Mouse (Mus musculus) kidney, postnatal 0 days (tissue): ENCODE data around the gene Cyfip2. TPM values are rescaled to one million over a fixed set of nuclear protein-coding genes. Genes with fewer than 3 reads are reported as not detected.

ENCODE experiments used
- ATAC-seq: fragments of 200-750 bp; cut with Nextera tagmentation; replicated peaks from 2 replicates; pipeline ENCODE4 v1.8.0; 2017; ENCODE audit warnings: low read depth, moderate number of reproducible peaks, moderate TSS enrichment, moderate library complexity; ENCODE audit not compliant: low FRiP score
- DNase-seq: peaks from one replicate; pipeline ENCODE4 v3.0.0-alpha.2; 2016; ENCODE audit warnings: low spot score
- H3K27ac ChIP-seq: fragments of 300-500 bp; sonication (generic); 2 replicates; pipeline ENCODE4 v1.5.1; 2014; ENCODE audit warnings: mild to moderate bottlenecking
- H3K27me3 ChIP-seq: fragments of 300-500 bp; sonication (generic); 2 replicates; pipeline ENCODE4 v1.6.1; 2014; ENCODE audit warnings: low read length, mixed read lengths; ENCODE audit not compliant: insufficient read depth
- H3K36me3 ChIP-seq: fragments of 300-500 bp; sonication (generic); 2 replicates; pipeline ENCODE4 v1.6.1; 2014; ENCODE audit warnings: low read length, mixed read lengths; ENCODE audit not compliant: insufficient read depth
- H3K4me1 ChIP-seq: fragments of 300-500 bp; sonication (generic); replicated peaks from 2 replicates; pipeline ENCODE4 v1.6.1; 2014; ENCODE audit warnings: antibody characterized with exemption, low read length, mixed read lengths; ENCODE audit not compliant: insufficient read depth
- H3K4me2 ChIP-seq: fragments of 300-500 bp; sonication (generic); 2 replicates; pipeline ENCODE4 v1.6.1; 2014; ENCODE audit warnings: mild to moderate bottlenecking, low read length, moderate library complexity, mixed read lengths
- H3K4me3 ChIP-seq: fragments of 300-500 bp; sonication (generic); replicated peaks from 2 replicates; pipeline ENCODE4 v1.5.1; 2014; ENCODE audit warnings: low read depth, low read length
- H3K9ac ChIP-seq: fragments of 300-500 bp; sonication (generic); 2 replicates; pipeline ENCODE4 v1.6.1; 2014; ENCODE audit warnings: low read depth, low read length
- H3K9me3 ChIP-seq: fragments of 300-500 bp; sonication (generic); replicated peaks from 2 replicates; pipeline ENCODE4 v1.6.1; 2016; ENCODE audit warnings: low read length, inconsistent platforms, mixed read lengths
- CTCF ChIP-seq: IDR thresholded peaks from 2 replicates; pipeline ENCODE4 v1.5.1; 2016; ENCODE audit warnings: antibody characterized with exemption, low read depth, mild to moderate bottlenecking, moderate library complexity
- WGBS: fragments of 180-500 bp; shearing (Covaris S2); extraction: QIAGEN DNeasy Blood & Tissue Kit; methylation state at CpG from one replicate; pipeline ENCODE4 v1.1.7; 2014; 5-methylcytosine and 5-hydroxymethylcytosine counted together
- microRNA-seq: library from miRNA; unstranded; fragments of <30 nt; microRNA quantifications from one replicate; pipeline ENCODE4, GENCODE M21; 2016
- polyA plus RNA-seq: library from polyadenylated mRNA; unstranded; fragments of >200 nt; fragmentation: Nextera tagmentation; extraction: Ambion mirVana; gene quantifications from 2 replicates; pipeline ENCODE4 v1.2.1, GENCODE M21; 2015

Cyfip2 gene
- polyA plus RNA-seq, 1 experiment from 2014 or later, result 17.4 TPM

- Histone ChIP-seq H3K27ac (no peak overlapping the region), H3K4me2 (no peak overlapping the region), H3K9me3 (no peaks in the 10 kb centered on the region), H3K9ac (no peak overlapping the region), H3K27me3 (no peaks in the 10 kb centered on the region), H3K4me1 (no peaks in the 10 kb centered on the region), H3K36me3 (no peaks in the 10 kb centered on the region), H3K4me3 (no peak overlapping the region)
- peak; percentile 46 for DNase-seq
- TF ChIP-seq CTCF, result peak; percentile 59
- no peak for ATAC-seq
Observed at GRCm38 (mm10) chr11:46157462-46157861, 155.2 kb downstream of the Cyfip2 start.

- no peak for TF ChIP-seq CTCF
- H3K9ac ChIP-seq, result no peak overlapping the region
- no peaks in the 10 kb centered on the region for H3K27me3 ChIP-seq
- no peaks in the 10 kb centered on the region for H3K36me3 ChIP-seq
- no peak overlapping the region for H3K4me2 ChIP-seq
- no peaks in the 10 kb centered on the region for H3K9me3 ChIP-seq
- no peak overlapping the region for H3K27ac ChIP-seq
- no peak overlapping the region for H3K4me3 ChIP-seq
- no peaks in the 10 kb centered on the region for H3K4me1 ChIP-seq
- ATAC-seq (no peak), DNase-seq (no peak)
- 92% methylated on average over 8 of the region's 8 CpGs for WGBS
Observed at GRCm38 (mm10) chr11:46156945-46157344, 155.7 kb downstream of the Cyfip2 start.

- Histone ChIP-seq H3K4me3 (no peak overlapping the region), H3K9me3 (no peaks in the 10 kb centered on the region), H3K4me1 (no peaks in the 10 kb centered on the region), H3K36me3 (peaks cover 15% of the 10 kb centered on the region; the same call in 1 of the 2 replicates), H3K9ac (no peak overlapping the region), H3K4me2 (no peak overlapping the region), H3K27me3 (no peaks in the 10 kb centered on the region), H3K27ac (no peak overlapping the region)
- no peak for DNase-seq
- ATAC-seq, result no peak
- 96% methylated on average over 5 of the region's 5 CpGs for WGBS
- no peak for TF ChIP-seq CTCF
Observed at GRCm38 (mm10) chr11:46146619-46147018, 166.0 kb downstream of the Cyfip2 start.

- no peak for TF ChIP-seq CTCF
- peaks cover 24% of the 10 kb centered on the region; the same call in 1 of the 2 replicates for H3K36me3 ChIP-seq
- no peak overlapping the region for H3K27ac ChIP-seq
- no peaks in the 10 kb centered on the region for H3K9me3 ChIP-seq
- no peak overlapping the region for H3K4me2 ChIP-seq
- H3K27me3 ChIP-seq, result no peaks in the 10 kb centered on the region
- no peak overlapping the region for H3K4me3 ChIP-seq
- ATAC-seq (no peak), DNase-seq (no peak)
- 88% methylated on average over 11 of the region's 11 CpGs for WGBS
- no peaks in the 10 kb centered on the region for H3K4me1 ChIP-seq
- no peak overlapping the region for H3K9ac ChIP-seq
Observed at GRCm38 (mm10) chr11:46145163-46145875, 167.3 kb downstream of the Cyfip2 start.

Small RNA genes lying within 50 kb of the gene (microRNA-seq; reads per million reads assigned to microRNA genes)
- gene Mir7239, result not detected

Other genes with a start within 250 kb of the Cyfip2 start
- gene Nipal4, start 146.4 kb downstream of the Cyfip2 start, polyA plus RNA-seq, result 0.54 and 0.76 TPM in 2 replicates
- gene Fndc9, start 77.3 kb downstream of the Cyfip2 start, polyA plus RNA-seq, result 0.11 TPM in 2 replicates
- gene Itk, start 76.7 kb upstream of the Cyfip2 start, polyA plus RNA-seq, result 0.04 and 0.05 TPM in 2 replicates
- gene Fam71b, start 83.7 kb upstream of the Cyfip2 start, polyA plus RNA-seq, result not detected in 2 replicates
- 80.5 and 87.9 TPM in 2 replicates for gene Med7, start 124.1 kb upstream of the Cyfip2 start, polyA plus RNA-seq
- 0.06 and 0.11 TPM in 2 replicates for gene Havcr2, start 142.1 kb upstream of the Cyfip2 start, polyA plus RNA-seq
- not detected in 2 replicates for gene Gm12169, start 211.4 kb upstream of the Cyfip2 start, polyA plus RNA-seq